Mouse (Mus musculus) frontal cortex, adult 2 months (tissue): ENCODE measurements at regions not wholly inside any gene's neighbourhood (a gene's known extent, or its start where the extent isn't known, plus 50 kb on each side); places are given as distances from the start of the nearest gene placed in this dataset.

Experiments used
- DNase-seq, 2 experiments: peaks; one replicate each; pipeline ENCODE4 v3.0.0; 2022; ENCODE audit warnings: low spot score in 1 of 2; ENCODE audit errors: extremely low spot score in 1 of 2

- no peak for DNase-seq
Observed at GRCm38 (mm10) chr17:14610791-14611522, 83.1 kb downstream of the Thbs2 start.

- no peak for DNase-seq
Observed at GRCm38 (mm10) chr17:14608845-14609244, 85.2 kb downstream of the Thbs2 start.

DNA sequence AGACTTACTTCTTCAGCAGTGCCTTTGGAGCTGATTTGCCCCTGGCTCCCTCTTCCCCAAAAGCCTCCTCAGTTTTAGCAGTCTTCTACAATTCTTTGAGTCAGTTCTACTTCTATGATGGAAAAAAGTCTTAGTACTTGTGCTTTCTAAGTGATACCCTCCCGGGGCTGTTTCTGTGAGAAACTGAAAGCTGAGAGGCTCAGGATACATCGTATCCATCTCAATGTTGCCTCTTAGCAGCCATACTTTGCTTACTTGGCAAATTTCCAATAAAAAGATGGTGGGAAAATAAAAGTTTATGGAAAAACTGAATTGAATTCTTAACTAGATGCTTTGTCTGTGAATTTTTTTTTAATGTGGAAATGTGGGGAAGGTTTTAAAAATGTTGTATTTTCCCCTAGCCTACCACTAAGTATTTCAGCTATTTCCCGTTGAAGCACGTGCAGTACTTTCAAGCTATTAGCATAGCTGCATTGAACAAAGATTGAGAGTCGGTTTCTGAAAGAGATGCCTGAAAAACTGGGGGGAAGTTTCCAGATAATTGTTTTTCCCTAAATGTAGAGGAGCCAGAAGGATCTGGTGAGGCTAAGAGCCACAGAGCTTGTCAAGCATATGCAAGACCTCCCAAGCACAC is 87.6 kb downstream of the Thbs2 start:
- no peak for DNase-seq

DNA sequence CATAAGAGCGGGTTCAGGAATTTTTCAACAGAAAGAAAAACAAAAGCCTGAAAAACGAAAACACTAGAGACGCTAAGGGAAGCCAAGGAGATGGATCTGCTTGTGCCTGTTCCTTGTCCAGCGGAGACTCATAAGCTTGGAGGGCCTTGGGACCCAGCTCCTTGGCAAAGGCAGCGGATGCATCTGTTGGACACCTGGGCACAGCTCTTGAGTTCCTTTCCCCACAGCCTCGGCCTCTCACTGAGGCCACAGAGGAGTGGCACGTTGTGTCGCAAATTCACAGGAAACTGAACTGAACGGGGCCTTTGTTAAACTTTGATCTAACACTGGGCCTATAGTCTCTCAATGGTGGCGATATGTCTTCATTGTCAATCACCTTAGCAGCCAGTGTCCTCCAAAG is 94.4 kb downstream of the Thbs2 start:
- no peak for DNase-seq

GRCm38 (mm10) chr17:14596470-14596869 is 97.6 kb downstream of the Thbs2 start:
- DNase-seq, result peak in 1 of 2 experiments; percentile 22

DNA sequence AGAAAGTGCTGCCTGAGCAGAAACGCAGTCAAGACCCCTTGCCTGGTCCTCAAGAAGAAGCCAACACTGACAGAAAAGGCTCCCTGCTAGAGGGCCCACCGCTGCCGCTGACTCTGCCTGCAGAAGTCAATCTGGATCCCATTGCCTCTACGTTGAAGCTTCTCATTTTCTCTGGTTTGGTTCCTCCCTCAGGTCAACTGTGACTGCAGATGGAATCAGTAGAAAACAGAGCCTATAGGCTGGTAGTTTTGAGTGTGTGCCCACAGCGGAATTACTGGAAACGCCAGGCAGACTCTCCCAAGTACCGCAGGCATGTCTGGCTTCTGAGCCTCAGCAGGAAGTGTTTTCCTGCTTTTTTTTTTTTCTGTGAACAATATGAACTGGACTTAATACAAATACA is 98.5 kb downstream of the Thbs2 start:
- DNase-seq, result no peak

DNA sequence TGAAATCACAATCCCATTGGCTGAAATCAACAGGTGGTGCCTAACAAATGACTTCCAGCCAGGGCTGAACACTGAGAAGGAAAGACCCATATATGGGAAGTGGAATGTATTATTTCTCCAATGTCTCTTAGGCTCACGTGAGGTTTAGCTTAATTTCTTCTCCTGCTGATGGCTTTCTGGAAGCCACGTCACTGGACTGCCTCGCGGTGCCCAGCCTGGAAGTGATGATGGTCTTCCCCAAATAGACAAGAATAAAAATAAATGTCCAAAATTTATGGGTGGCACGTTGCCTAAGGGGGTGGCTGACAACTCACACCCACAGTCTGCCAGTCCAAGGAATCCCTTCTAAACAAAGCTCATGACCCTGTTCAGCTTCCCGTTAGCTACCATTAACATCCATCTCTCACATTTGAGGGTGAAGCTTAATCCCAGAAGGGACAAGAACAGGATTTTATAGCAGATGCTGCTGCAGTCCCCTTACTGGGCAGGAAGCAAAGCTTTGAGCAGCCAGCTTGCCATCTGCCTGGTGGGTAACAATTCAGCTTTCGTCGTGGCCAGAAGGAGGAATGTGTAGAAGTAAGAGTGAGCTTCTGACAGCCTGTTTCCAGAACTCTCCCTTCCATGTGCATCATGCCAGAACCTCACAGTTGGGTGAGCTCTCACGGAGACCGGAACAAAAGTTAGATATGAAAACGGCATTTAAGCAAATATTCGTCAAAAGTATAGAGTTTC is 105.8 kb downstream of the Thbs2 start:
- peak in 1 of 2 experiments; percentile 26 for DNase-seq

GRCm38 (mm10) chr17:14579671-14580070 is 114.4 kb downstream of the Thbs2 start:
- no peak for DNase-seq

- no peak for DNase-seq
Observed at GRCm38 (mm10) chr17:14578721-14579120, 115.3 kb downstream of the Thbs2 start.

DNA sequence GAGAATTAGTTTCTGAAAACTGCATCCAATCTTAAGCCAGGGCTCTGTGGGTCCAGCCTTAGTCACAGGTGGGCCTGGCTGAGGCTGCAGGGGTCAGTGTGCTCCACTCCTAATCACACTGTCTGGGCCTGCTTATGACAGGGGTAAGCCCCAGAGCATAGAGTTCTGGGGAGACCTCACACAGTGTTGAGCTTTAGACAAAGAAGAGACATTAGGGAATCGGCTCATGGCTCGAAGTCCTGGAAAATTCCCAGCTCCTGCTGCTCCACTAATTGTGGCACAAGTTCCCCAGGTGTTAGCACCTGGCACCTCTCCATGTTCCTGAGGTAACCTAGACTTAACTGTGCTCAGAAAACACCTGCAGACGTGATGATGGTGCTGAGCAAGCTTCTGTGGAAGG is 115.8 kb downstream of the Thbs2 start:
- DNase-seq, result no peak

- DNase-seq, result no peak
Observed at GRCm38 (mm10) chr17:14576159-14576558, 117.9 kb downstream of the Thbs2 start.

GRCm38 (mm10) chr17:14571143-14571542 is 122.9 kb downstream of the Thbs2 start:
- no peak for DNase-seq

DNA sequence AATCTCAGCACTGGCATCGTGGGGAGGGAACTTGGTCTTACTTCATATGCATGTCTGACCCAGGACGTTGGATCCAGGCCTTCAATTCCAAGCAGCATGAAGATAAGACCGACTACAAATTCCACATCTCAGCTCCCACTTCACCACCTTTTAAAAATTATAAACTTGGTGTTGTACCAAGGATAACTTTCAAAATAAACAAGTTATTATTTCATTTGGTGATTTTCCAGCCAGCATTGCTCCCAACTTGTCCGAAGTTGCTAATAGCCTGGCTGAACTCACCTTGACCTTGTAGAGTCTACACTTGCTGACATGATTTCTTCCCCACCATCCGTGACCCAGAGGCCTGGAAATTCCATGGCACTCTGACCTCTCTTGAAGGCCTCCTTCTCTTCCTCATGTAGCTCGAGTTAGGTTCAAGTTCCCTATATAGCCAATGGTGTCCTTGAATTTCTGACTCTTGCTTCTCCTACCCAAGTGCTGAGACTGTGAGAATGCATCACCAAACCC is 123.7 kb downstream of the Thbs2 start:
- no peak for DNase-seq

- no peak for DNase-seq
Observed at GRCm38 (mm10) chr17:14562191-14562590, 131.8 kb downstream of the Thbs2 start.

GRCm38 (mm10) chr17:14557214-14557613 is 136.8 kb downstream of the Thbs2 start:
- no peak for DNase-seq

DNA sequence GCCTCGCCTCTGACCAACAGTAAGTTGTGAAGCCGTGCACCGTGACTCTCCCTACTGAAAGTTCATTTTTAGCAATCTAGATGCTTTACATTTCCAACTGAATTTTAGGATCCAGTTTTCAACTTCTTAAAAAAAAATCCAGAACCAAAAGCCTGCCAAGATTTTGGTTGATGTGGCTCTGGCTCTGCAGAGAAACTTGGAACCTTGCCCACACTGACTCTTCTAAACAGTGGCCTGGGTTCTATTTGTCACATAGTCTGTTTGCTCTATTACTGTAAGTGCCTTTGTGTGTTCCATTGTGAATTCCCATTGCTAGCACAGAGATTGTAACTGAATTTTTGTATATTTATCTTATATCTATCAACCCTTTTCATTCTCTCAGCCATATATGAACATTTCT is 140.8 kb downstream of the Thbs2 start:
- peak in 1 of 2 experiments; percentile 32 for DNase-seq

- DNase-seq, result no peak
Observed at GRCm38 (mm10) chr17:14552081-14552480, 142.0 kb downstream of the Thbs2 start.

DNA sequence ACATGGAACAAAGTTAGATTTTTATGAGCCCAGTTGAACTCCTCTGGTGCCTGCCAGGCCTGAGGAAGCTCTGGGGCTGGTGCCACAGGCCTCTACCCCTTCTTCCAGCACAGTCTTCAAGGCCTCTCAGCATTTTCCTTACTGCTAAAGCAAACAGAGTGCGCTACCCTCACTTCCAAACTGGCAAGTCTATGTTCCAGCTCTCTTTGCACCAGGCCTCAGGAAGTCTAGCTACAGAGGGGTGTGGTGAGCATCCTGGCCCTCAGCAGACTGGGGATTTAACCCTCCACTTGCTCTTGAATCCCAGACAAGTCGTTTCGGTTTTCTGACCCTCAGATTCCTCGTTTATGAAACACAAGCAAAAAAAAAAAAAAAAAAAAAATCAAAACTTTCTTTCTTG is 142.4 kb downstream of the Thbs2 start:
- no peak for DNase-seq

DNA sequence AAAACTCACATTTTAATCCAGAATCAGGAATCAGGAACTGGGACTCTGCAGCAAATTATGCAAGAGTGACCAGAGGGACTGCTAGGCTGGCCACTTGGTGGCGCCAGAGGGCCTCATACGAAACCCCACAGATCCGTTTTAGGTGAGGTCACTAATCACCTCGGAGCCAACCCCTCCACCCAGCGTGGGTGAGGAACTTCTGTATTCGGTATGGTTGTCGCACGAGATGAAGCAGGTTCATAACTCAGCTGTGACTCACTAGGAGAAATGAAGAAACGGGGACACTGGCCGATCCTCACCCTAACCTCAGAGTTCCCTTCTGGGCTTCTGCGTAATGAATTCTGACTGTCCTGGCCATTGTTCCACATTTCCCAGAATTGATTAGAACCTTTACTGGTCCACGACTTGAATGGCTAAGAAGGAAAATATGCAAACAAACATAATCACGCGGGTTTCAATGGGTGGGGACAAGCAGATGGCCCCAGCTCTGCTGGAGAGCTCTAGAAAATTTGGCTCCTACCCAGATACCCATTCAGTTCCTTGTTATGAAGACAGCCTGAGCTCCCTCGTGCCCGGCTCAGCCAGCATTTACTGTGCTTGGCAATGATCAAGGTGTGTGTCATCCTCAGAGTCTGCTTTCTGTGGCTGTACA is 148.1 kb downstream of the Thbs2 start:
- peak; percentile 56 to 79 for DNase-seq

- no peak for DNase-seq
Observed at GRCm38 (mm10) chr17:14544343-14545002, 149.6 kb downstream of the Thbs2 start.
